Mouse (Mus musculus): ENCODE measurements at regions not wholly inside any gene's neighbourhood (a gene's known extent, or its start where the extent isn't known, plus 50 kb on each side); places are given as distances from the start of the nearest gene placed in this dataset.

DNA sequence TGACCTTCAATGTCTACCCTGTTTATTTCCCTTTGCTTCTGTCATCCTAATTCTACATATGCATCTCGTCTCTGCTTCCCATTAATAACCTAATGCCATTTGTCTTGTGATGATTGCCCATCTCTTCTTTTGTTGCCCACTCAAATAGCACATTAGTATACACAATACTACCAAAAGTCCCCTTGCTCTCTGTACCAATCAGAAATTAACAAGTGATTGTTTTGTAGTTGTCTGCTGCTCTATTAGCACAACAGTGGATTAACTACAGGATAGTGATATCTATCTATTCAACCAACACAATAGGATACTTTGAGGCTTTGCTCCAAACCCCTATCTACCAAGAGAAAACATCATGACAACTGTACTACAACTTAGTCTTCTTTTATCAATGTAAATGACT is 70.4 kb downstream of the Etaa1 start:
- TF ChIP-seq CTCF (IDR thresholded peaks at IDR 0.05; ENCODE audit: extremely low read depth, insufficient read depth, low read length) (no peak), POLR2A (IDR thresholded peaks at IDR 0.05; ENCODE audit: extremely low read depth, insufficient read depth, low read length) (no peak)
